Mouse (Mus musculus) olfactory bulb, adult 2 months (tissue): ENCODE results near the gene Cpm.
"Not testable (repeated sequence)": the region's sequence is repeated elsewhere in the genome, so short reads cannot be mapped to it uniquely, and the experiment has no call there.

Experiments
- CTCF ChIP-seq: fragments of 200-500 bp; IDR thresholded peaks from 2 replicates; pipeline ENCODE4 v1.5.1; 2012; ENCODE audit warnings: low read depth, mild to moderate bottlenecking, low read length, moderate library complexity; ENCODE audit not compliant: insufficient read depth
- POLR2A ChIP-seq: fragments of 200-500 bp; IDR thresholded peaks from 2 replicates; pipeline ENCODE4 v1.6.1; 2012; ENCODE audit warnings: mild to moderate bottlenecking, low read depth, low read length, moderate library complexity; ENCODE audit not compliant: insufficient read depth

- TF ChIP-seq POLR2A, CTCF: not testable (repeated sequence)
Measured at GRCm38 (mm10) chr10:117704314-117704963, 75.1 kb downstream of the Cpm start.
